Mouse (Mus musculus) lung, adult 2 months (tissue): ENCODE data around the gene Ncmap.

ENCODE experiments used
- CTCF ChIP-seq: fragments of 200-500 bp; IDR thresholded peaks from 2 replicates; pipeline ENCODE4 v1.5.1; 2011; ENCODE audit warnings: mild to moderate bottlenecking, low read length, control low read depth; ENCODE audit not compliant: insufficient read depth
- POLR2A ChIP-seq: fragments of 200-500 bp; IDR thresholded peaks from 2 replicates; pipeline ENCODE4 v1.6.1; 2011; ENCODE audit warnings: low read depth, mild to moderate bottlenecking, control low read depth, low read length, borderline replicate concordance; ENCODE audit errors: extremely low read depth

DNA sequence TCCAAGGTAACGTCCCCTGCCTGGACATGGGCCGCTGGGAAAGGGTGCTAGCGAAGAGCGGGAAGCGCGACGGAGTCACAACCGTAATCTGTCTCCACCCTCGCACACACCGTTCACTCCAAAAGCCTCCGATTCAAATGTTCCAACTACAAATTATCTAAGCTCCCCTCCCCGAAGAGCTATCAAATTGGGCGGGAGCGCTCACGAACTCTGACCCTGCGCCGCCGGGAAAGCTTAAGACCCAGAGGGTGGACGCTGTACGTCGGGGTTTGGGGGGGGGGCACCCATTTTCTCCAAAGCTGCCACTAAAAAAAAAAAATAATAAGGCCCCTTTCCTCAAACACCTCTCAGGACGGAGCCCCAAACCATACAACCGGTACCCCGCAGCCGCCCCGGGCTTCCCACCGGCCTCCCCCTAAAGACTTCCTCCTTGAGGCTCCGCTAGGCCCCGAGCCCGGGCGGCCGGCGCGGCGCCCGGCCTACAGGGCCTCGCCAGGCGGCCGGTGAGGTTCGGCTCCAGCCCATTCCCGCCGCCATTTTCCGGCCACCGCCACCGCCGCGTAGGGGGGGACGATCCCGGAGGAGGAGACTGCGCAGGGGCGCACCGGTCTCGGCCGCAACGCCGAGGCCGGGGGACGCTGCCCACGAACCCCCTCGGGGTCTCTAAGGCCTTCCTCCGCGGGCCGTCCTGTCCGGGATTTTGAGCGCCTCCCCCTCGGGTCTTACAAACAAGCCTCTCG lies 45.5 kb downstream of the Ncmap start:
- TF ChIP-seq CTCF, result no peak
- TF ChIP-seq POLR2A, result no peak
